Mouse (Mus musculus) liver, adult 2 months (tissue): ENCODE measurements at regions not wholly inside any gene's neighbourhood (a gene's known extent, or its start where the extent isn't known, plus 50 kb on each side); places are given as distances from the start of the nearest gene placed in this dataset.

ENCODE experiments used
- CTCF ChIP-seq: fragments of 200-500 bp; IDR thresholded peaks from 2 replicates; pipeline ENCODE4 v1.5.1; 2011; ENCODE audit warnings: low read depth, low read length, control low read depth
- POLR2A ChIP-seq: fragments of 200-500 bp; IDR thresholded peaks from 2 replicates; pipeline ENCODE4 v1.6.1; 2011; ENCODE audit warnings: low read length, control low read depth; ENCODE audit not compliant: insufficient read depth; ENCODE audit errors: extremely low read depth

- TF ChIP-seq POLR2A (no peak), CTCF (no peak)
Observed at GRCm38 (mm10) chr3:17786023-17786720, 162.0 kb upstream of the Cypt12 start.
